Mouse (Mus musculus): ENCODE results near the gene Mtmr4.

DNA sequence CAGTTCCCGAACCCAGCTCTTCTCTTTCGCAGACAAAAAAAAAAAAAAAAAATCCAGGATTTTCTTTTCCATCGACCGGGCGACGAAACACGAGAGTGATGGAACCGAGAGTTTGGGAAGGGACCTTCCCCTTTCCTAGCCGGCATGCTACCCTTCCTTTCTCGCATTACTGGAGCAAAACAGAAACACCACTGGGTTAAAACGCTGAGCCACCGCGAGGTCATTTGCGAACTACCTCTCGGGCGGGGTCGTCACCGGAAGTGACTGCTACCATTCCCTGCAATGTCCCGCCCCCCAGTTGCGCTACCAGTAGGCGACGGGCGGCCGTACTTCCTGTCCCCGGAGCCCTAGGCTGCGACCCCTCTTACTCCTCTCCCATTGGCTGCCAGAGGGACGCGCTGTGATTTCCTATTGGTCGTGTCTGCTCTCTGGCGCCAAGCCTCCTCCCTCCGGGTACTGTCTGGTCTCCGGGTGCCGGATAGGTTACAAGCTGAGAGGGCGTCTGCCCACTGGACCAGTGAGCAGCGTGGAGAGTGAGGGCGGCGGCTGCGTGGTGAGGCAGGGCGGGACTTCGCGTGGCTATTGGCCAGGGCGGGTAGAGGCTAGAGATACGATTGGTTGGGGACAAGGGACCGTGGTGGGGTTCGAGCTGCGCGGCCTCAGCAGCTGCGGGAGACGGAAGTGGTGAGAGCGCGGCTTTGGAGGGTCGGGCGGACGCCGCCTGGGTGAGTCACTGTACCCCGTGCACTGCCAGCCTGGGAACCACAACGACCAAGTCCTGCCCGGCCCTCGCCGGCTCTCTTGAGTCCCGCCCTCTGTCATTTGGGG lies at the start of gene Mtmr4:
- peak; percentile 97 for TF ChIP-seq POLR2A (IDR thresholded peaks at IDR 0.05; ENCODE audit: low read depth, low read length)
- no peak for TF ChIP-seq CTCF (IDR thresholded peaks at IDR 0.05; ENCODE audit: borderline replicate concordance, insufficient read depth, low read length)

Measured in embryonic fibroblast, embryonic 13.5 days (primary cell).